Mouse (Mus musculus): ENCODE measurements around the gene Apc2. TPM values are rescaled to one million over a fixed set of nuclear protein-coding genes. Genes with fewer than 3 reads are reported as not detected.

Apc2 gene
- polyA plus RNA-seq, 1 experiment from 2014 or later: 0.74 TPM

- H3K4me3 ChIP-seq: peak overlapping the region; percentile 17; the same call in 1 of the 2 replicates
Measured at GRCm38 (mm10) chr10:80302471-80302881, 6.7 kb downstream of the Apc2 start.

DNA sequence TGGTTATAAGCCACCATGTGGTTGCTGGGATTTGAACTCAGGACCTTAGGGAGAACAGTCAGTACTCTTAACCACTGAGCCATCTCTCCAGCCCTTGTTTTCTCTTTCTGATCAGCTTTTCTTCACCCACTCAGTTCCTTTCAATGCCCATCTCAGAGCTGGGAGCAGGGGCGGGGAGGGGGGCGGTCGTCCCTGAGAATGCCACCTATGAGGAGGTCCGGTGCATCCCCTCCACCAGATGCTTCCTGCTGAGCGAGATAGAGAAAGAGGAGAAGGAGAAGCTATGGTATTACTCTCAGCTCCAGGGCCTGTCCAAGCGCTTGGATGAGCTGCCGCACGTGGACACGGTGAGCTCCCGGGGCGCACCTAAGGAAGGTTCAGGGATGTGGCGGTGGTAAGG lies 8.7 kb downstream of the Apc2 start:
- Histone ChIP-seq H3K4me3 (peak overlapping the region; percentile 41), H3K27ac (no peak overlapping the region), H3K27me3 (ENCODE audit: insufficient read depth, poor library complexity, severe bottlenecking) (peaks cover 95% of the 10 kb centered on the region), H3K9me3 (no peaks in the 10 kb centered on the region), H3K36me3 (no peaks in the 10 kb centered on the region), H3K4me1 (peaks cover 18% of the 10 kb centered on the region)
- no peak for DNase-seq (ENCODE audit: low spot score)
- 14% methylated on average over 12 of the region's 12 CpGs for WGBS

More at GRCm38 (mm10) chr10:80302471-80302881, 6.7 kb downstream of the Apc2 start:
- H3K27me3 ChIP-seq (ENCODE audit: insufficient read depth, poor library complexity, severe bottlenecking): peaks cover 96% of the 10 kb centered on the region
- peaks cover 24% of the 10 kb centered on the region for H3K4me1 ChIP-seq
- WGBS: 6% methylated on average over 9 of the region's 9 CpGs
- no peaks in the 10 kb centered on the region for H3K9me3 ChIP-seq
- H3K27ac ChIP-seq: peak overlapping the region; percentile 13; the same call in 1 of the 2 replicates
- DNase-seq (ENCODE audit: low spot score): no peak
- H3K36me3 ChIP-seq: no peaks in the 10 kb centered on the region

GRCm38 (mm10) chr10:80304862-80305261 lies 9.1 kb downstream of the Apc2 start:
- H3K4me3 ChIP-seq: peak overlapping the region; percentile 41
- DNase-seq (ENCODE audit: low spot score): no peak
- WGBS: 7% methylated on average over 25 of the region's 25 CpGs
- H3K27ac ChIP-seq: no peak overlapping the region
- H3K4me1 ChIP-seq: peaks cover 18% of the 10 kb centered on the region
- no peaks in the 10 kb centered on the region for H3K9me3 ChIP-seq
- H3K27me3 ChIP-seq (ENCODE audit: insufficient read depth, poor library complexity, severe bottlenecking): peaks cover 93% of the 10 kb centered on the region
- H3K36me3 ChIP-seq: no peaks in the 10 kb centered on the region

DNA sequence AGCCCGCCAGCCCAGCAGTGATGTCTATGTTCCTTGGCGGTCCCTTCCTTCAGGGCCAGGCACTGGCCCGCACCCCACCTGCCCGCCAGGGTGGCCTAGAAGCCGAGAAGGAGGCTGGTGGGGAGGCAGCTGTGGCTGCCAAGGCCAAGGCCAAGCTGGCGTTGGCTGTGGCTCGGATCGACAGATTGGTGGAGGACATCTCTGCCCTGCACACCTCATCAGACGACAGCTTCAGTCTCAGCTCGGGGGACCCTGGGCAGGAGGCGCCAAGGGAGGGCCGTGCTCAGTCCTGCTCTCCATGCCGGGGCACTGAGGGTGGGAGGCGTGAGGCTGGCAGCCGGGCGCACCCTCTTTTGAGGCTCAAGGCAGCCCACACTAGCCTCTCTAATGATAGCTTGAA lies 15.8 kb downstream of the Apc2 start:
- 69% methylated on average over 16 of the region's 16 CpGs for WGBS
- no peak overlapping the region for H3K4me3 ChIP-seq
- H3K36me3 ChIP-seq: no peaks in the 10 kb centered on the region
- H3K27ac ChIP-seq: no peak overlapping the region
- no peaks in the 10 kb centered on the region for H3K9me3 ChIP-seq
- no peak for DNase-seq (ENCODE audit: low spot score)
- H3K27me3 ChIP-seq (ENCODE audit: insufficient read depth, poor library complexity, severe bottlenecking): peaks cover 97% of the 10 kb centered on the region
- peaks cover 44% of the 10 kb centered on the region for H3K4me1 ChIP-seq

DNA sequence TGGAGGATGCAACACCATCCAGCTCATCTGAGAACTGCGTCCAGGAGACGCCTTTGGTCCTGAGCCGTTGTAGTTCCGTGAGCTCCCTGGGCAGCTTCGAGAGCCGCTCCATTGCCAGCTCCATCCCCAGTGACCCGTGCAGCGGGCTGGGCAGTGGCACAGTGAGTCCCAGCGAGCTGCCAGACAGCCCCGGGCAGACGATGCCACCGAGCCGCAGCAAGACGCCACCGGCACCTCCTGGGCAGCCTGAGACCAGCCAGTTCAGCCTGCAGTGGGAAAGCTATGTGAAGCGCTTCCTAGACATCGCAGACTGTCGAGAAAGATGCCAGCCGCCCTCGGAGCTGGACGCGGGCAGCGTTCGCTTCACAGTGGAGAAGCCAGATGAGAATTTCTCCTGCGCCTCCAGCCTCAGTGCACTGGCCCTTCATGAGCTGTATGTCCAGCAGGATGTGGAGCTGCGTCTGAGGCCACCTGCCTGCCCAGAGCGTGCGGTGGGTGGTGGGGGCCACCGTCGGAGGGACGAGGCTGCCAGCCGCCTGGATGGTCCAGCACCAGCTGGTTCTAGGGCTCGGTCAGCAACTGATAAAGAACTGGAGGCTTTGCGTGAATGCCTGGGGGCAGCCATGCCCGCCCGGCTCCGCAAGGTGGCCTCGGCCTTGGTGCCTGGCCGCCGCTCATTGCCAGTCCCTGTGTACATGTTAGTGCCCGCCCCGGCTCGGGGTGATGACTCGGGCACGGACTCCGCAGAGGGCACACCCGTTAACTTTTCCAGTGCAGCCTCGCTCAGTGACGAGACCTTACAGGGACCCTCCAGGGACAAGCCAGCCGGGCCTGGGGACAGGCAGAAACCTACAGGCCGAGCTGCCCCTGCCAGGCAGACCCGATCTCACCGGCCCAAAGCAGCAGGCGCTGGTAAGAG lies 17.1 kb downstream of the Apc2 start:
- DNase-seq (ENCODE audit: low spot score): no peak
- peaks cover 97% of the 10 kb centered on the region for H3K27me3 ChIP-seq (ENCODE audit: insufficient read depth, poor library complexity, severe bottlenecking)
- WGBS: 57% methylated on average over 54 of the region's 54 CpGs
- H3K9me3 ChIP-seq: no peaks in the 10 kb centered on the region
- H3K4me3 ChIP-seq: no peak overlapping the region
- H3K4me1 ChIP-seq: peaks cover 57% of the 10 kb centered on the region
- H3K27ac ChIP-seq: no peak overlapping the region
- peaks cover 5% of the 10 kb centered on the region for H3K36me3 ChIP-seq

DNA sequence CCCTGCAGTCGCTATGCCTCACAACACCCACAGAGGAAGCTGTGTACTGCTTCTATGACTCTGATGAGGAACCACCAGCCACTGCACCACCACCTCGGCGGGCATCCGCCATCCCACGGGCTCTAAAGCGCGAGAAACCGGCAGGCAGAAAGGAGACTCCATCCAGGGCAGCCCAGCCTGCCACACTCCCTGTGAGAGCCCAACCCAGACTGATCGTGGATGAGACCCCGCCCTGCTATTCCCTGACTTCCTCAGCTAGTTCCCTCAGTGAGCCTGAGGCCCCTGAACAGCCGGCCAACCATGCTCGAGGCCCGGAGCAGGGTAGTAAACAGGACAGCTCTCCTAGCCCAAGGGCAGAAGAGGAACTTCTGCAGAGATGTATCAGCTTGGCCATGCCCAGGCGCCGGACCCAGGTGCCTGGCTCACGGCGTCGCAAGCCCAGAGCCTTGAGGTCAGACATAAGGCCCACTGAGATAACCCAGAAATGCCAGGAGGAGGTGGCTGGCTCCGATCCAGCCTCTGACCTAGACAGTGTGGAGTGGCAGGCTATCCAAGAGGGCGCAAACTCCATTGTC lies 17.9 kb downstream of the Apc2 start:
- H3K36me3 ChIP-seq: peaks cover 13% of the 10 kb centered on the region
- 38% methylated on average over 20 of the region's 20 CpGs for WGBS
- H3K9me3 ChIP-seq: no peaks in the 10 kb centered on the region
- no peak overlapping the region for H3K27ac ChIP-seq
- peaks cover 59% of the 10 kb centered on the region for H3K4me1 ChIP-seq
- H3K27me3 ChIP-seq (ENCODE audit: insufficient read depth, poor library complexity, severe bottlenecking): peaks cover 96% of the 10 kb centered on the region
- DNase-seq (ENCODE audit: low spot score): no peak
- H3K4me3 ChIP-seq: peak overlapping the region; percentile 6; the same call in 1 of the 2 replicates

DNA sequence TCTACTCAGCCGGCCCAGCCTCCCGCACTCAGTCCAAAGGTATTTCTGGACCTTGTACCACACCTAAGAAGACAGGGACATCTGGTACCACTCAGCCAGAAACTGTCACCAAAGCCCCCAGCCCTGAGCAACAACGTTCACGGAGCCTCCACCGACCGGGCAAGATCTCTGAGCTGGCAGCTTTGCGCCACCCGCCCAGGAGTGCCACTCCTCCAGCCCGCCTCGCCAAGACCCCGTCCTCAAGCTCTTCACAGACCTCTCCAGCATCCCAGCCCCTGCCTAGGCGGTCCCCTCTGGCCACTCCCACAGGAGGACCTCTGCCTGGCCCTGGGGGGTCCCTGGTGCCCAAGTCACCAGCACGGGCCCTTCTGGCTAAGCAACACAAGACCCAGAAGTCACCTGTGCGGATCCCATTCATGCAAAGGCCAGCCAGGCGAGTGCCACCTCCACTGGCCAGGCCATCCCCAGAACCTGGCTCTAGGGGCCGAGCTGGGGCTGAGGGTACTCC lies 18.8 kb downstream of the Apc2 start:
- Histone ChIP-seq H3K36me3 (peaks cover 19% of the 10 kb centered on the region), H3K27ac (no peak overlapping the region), H3K27me3 (ENCODE audit: insufficient read depth, poor library complexity, severe bottlenecking) (peaks cover 88% of the 10 kb centered on the region), H3K4me1 (peaks cover 67% of the 10 kb centered on the region), H3K9me3 (no peaks in the 10 kb centered on the region), H3K4me3 (peak overlapping the region; percentile 6; the same call in 1 of the 2 replicates)
- no peak for DNase-seq (ENCODE audit: low spot score)
- 46% methylated on average over 16 of the region's 16 CpGs for WGBS

DNA sequence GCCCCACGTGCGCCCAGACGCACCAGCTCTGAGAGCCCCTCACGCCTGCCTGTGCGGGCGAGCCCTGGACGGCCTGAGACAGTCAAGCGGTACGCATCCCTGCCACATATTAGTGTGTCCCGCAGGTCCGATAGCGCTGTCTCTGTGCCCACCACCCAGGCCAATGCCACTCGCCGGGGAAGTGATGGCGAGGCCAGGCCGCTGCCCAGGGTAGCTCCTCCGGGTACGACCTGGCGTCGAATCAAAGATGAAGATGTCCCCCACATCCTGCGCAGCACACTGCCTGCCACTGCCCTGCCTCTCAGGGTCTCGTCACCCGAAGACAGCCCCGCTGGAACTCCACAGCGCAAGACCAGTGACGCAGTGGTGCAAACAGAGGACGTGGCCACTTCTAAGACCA lies 19.5 kb downstream of the Apc2 start:
- WGBS: 41% methylated on average over 27 of the region's 27 CpGs
- H3K4me1 ChIP-seq: peaks cover 70% of the 10 kb centered on the region
- H3K9me3 ChIP-seq: no peaks in the 10 kb centered on the region
- H3K4me3 ChIP-seq: peak overlapping the region; percentile 27; the same call in 1 of the 2 replicates
- H3K27ac ChIP-seq: peak overlapping the region; percentile 25
- peaks cover 82% of the 10 kb centered on the region for H3K27me3 ChIP-seq (ENCODE audit: insufficient read depth, poor library complexity, severe bottlenecking)
- DNase-seq (ENCODE audit: low spot score): no peak
- peaks cover 19% of the 10 kb centered on the region for H3K36me3 ChIP-seq

DNA sequence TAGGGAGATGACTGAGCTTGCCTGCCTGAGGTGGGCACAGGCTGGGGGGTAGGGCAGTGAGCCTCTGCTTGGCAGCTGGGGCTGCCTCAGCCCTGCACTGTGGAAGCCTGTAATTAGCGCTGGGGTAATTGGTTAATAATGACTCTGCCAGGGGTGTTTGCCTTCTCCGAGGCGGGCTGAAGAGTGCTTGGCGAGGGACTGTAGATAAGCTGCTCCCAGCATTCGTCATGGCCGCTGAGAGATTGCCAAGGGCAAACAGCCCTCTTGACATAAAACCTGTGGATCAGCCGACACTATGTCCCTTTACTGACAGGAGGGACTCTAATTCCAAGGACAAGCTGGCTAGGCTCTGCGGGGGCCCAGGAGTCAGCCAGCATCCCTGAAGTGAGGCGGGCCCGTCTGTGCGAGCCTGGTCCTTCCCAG lies 20.6 kb downstream of the Apc2 start:
- H3K9me3 ChIP-seq: no peaks in the 10 kb centered on the region
- peak overlapping the region; percentile 25 for H3K27ac ChIP-seq
- H3K36me3 ChIP-seq: peaks cover 19% of the 10 kb centered on the region
- 13% methylated on average over 11 of the region's 11 CpGs for WGBS
- H3K4me3 ChIP-seq: peak overlapping the region; percentile 27
- H3K4me1 ChIP-seq: peaks cover 74% of the 10 kb centered on the region
- H3K27me3 ChIP-seq (ENCODE audit: insufficient read depth, poor library complexity, severe bottlenecking): peaks cover 73% of the 10 kb centered on the region
- DNase-seq (ENCODE audit: low spot score): no peak

DNA sequence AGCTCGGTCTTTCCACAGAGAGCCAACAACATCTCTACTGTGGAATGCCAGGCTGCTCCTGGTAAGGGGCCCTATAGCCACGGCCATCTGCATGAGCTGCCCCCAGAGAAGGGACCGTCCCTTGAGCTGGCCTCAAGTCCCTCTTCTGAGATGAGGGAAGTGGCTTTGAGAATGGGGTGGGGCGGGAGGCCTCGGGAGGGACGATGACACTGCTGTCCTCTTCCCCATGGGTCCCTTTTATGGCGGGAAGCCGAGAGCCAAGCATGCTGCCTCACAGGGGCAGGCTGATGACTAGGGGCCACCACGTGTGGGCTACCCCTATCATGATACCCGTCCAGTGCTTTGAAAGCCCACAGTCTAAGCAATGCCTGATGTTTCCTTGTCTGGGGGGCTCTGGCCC lies 21.2 kb downstream of the Apc2 start:
- no peaks in the 10 kb centered on the region for H3K9me3 ChIP-seq
- 0 out of 2 replicates have a peak overlapping the region, but pooled peaks have one; percentile 25 for H3K27ac ChIP-seq
- WGBS: 54% methylated on average over 10 of the region's 10 CpGs
- H3K4me3 ChIP-seq: peak overlapping the region; percentile 22; the same call in 1 of the 2 replicates
- no peak for DNase-seq (ENCODE audit: low spot score)
- peaks cover 19% of the 10 kb centered on the region for H3K36me3 ChIP-seq
- H3K4me1 ChIP-seq: peaks cover 81% of the 10 kb centered on the region
- H3K27me3 ChIP-seq (ENCODE audit: insufficient read depth, poor library complexity, severe bottlenecking): peaks cover 73% of the 10 kb centered on the region

DNA sequence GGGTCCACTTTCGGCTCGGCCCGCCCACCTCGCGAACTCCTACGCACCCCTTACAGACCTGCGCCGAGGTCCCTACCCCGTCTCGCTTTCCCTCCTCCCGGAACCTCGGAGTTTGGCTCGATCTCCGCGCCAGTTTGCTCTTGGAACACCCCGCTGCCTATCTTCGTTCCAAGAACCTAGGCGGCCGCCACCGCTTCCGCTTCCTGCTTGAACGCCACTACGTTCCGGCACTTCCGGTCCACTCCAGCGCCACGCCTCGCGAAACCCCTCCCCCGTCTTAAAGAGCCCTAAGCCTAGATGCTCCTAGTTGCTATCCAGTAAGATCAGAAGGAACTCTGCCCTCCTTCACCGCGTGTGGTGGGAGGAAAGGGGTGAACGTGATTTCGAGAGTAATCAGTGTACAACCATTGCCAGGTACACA lies 24.6 kb downstream of the Apc2 start, which contains the start of gene 2310011J03Rik:
2310011J03Rik (minus strand) TSS at position 198 of the 421 bp plus-strand sequence.
- Histone ChIP-seq H3K36me3 (peaks cover 19% of the 10 kb centered on the region), H3K4me1 (peaks cover 75% of the 10 kb centered on the region), H3K4me3 (peak within 1 kb of the TSS; percentile 96)

DNA sequence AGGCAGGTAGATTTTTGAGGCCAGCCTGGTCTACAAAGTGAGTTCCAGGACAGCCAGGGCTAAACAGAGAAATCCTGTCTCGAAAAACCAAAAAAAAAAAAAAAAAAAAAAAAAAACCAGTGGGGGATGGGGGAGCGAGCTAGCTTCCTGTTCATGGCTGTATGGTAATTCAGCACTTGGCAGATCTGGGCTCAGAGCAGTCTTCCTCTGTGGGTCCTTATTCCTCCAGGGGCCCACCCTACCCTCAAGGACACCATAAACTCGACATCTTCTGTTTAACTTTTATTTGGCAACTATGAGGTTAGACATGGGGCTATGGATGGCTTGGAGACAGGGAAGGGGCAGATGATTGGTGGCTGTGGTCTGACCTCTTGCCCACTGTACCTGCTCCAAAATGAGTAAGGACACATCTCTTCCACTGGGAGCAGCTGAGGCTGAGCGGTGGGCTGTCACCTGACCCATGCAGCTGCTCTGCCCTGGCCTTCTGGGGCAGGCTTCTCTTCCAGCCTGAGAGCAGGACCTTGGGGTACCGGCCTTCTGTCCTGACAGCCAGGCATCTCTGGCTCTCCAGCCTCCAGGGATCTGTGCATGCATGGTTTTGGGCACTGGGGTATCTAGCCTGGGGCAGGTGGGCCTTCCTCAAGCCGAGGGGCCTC lies 25.4 kb downstream of the Apc2 start:
- H3K9me3 ChIP-seq: no peaks in the 10 kb centered on the region
- peak overlapping the region; percentile 87 for H3K27ac ChIP-seq
- WGBS: 70% methylated on average over 6 of the region's 6 CpGs
- peaks cover 70% of the 10 kb centered on the region for H3K27me3 ChIP-seq (ENCODE audit: insufficient read depth, poor library complexity, severe bottlenecking)
- H3K4me1 ChIP-seq: peaks cover 67% of the 10 kb centered on the region
- H3K36me3 ChIP-seq: peaks cover 19% of the 10 kb centered on the region
- DNase-seq (ENCODE audit: low spot score): no peak
- 0 out of 2 replicates have a peak overlapping the region, but pooled peaks have one; percentile 19 for H3K4me3 ChIP-seq

More for the DNA sequence above, 24.6 kb downstream of the Apc2 start, which contains the start of gene 2310011J03Rik:
- Histone ChIP-seq H3K27ac (peak within 1 kb of the TSS; percentile 87), H3K27me3 (ENCODE audit: insufficient read depth, poor library complexity, severe bottlenecking) (peaks cover 70% of the 10 kb centered on the region), H3K9me3 (no peaks in the 10 kb centered on the region)
- peak; percentile 96 for DNase-seq (ENCODE audit: low spot score)
- WGBS: under 1% methylated on average over 34 of the region's 34 CpGs

All from heart, embryonic 10.5 days (tissue).